21 mouse cellular contexts compared by ENCODE assay signal in genomic region chrX:135956988-135957690, GRCm38 (mm10). TPM values are rescaled to one million over a fixed set of nuclear protein-coding genes. Genes with fewer than 3 reads are reported as not detected.
DNase-seq lines count a peak whose midpoint lies in the region; ATAC-seq and TF ChIP-seq lines count a peak whose summit lies in the region.
"Had no signal": no experiment of that assay in that cellular context is flagged by ENCODE, and none has a peak within 500 bp of the region (broad histone marks: within the 10 kb centered on the region; RNA-seq: fewer than 3 reads in every experiment).

No protein-coding gene starts in this region.

- H3K4me2 ChIP-seq in neural tube, embryonic 12.5 days (replicated peaks), result no peak overlapping the region
- no peak overlapping the region for H3K4me2 ChIP-seq in hindbrain, embryonic 12.5 days (replicated peaks)
- no peak overlapping the region for H3K4me2 ChIP-seq in midbrain, embryonic 14.5 days (ENCODE audit: low read length)
- H3K4me2 ChIP-seq in stomach, postnatal 0 days (replicated peaks; ENCODE audit: low read depth), result no peak overlapping the region
- H3K4me2 ChIP-seq: heart, embryonic 13.5 days; kidney, embryonic 15.5 days; limb, embryonic 12.5 days had no signal

- no peak for DNase-seq in neural tube, embryonic 10.5 days (ENCODE audit: extremely low spot score, low spot score)
- peak; percentile 87 for DNase-seq in midbrain, embryonic 14.5 days
- DNase-seq in gastrocnemius, adult 8-10 months (ENCODE audit: low spot score in 2 of 2), result no peak
- DNase-seq in gastrocnemius, postnatal 4 days (ENCODE audit: low spot score in 2 of 2), result no peak
- no peak for DNase-seq in stomach, postnatal 0 days (ENCODE audit: low spot score)
- DNase-seq: adrenal gland, postnatal 10 days; B cell, adult 2 months; cerebellum, adult 2 months; heart, adult 11 months; heart, postnatal 36 days; right cerebral cortex, postnatal 14 days; thymus, postnatal 4 days had no signal

- H3K4me3 ChIP-seq in neural tube, embryonic 12.5 days, result no peak overlapping the region
- H3K4me3 ChIP-seq in hindbrain, embryonic 12.5 days, result no peak overlapping the region
- no peak overlapping the region for H3K4me3 ChIP-seq in midbrain, embryonic 14.5 days (replicated peaks; ENCODE audit: low read depth, low read length)
- H3K4me3 ChIP-seq in stomach, postnatal 0 days (ENCODE audit: low read depth, low read length), result no peak overlapping the region
- H3K4me3 ChIP-seq: erythroblast, embryonic 14.5 days; heart, embryonic 13.5 days; kidney, embryonic 15.5 days; left cerebral cortex, adult 2 months; limb, embryonic 12.5 days had no signal

- H3K9ac ChIP-seq in neural tube, embryonic 12.5 days, result no peak overlapping the region
- H3K9ac ChIP-seq in hindbrain, embryonic 12.5 days, result no peak overlapping the region
- H3K9ac ChIP-seq in midbrain, embryonic 14.5 days (replicated peaks; ENCODE audit: low read length), result no peak overlapping the region
- no peak overlapping the region for H3K9ac ChIP-seq in stomach, postnatal 0 days (ENCODE audit: low read length)
- H3K9ac ChIP-seq: heart, embryonic 13.5 days; kidney, embryonic 15.5 days; limb, embryonic 12.5 days; liver, embryonic 14.5 days had no signal

- no peaks in the 10 kb centered on the region for H3K36me3 ChIP-seq in neural tube, embryonic 12.5 days
- no peaks in the 10 kb centered on the region for H3K36me3 ChIP-seq in hindbrain, embryonic 12.5 days
- no peaks in the 10 kb centered on the region for H3K36me3 ChIP-seq in midbrain, embryonic 14.5 days (ENCODE audit: control insufficient read depth, insufficient read depth, low read length)
- H3K36me3 ChIP-seq in stomach, postnatal 0 days (ENCODE audit: control insufficient read depth, insufficient read depth, low read length), result no peaks in the 10 kb centered on the region
- H3K36me3 ChIP-seq: heart, embryonic 13.5 days; kidney, embryonic 15.5 days; limb, embryonic 12.5 days had no signal

- no peak for TF ChIP-seq EP300 in stomach, postnatal 0 days (optimal IDR thresholded peaks at IDR 0.05)

- no peaks in the 10 kb centered on the region for H3K27me3 ChIP-seq in neural tube, embryonic 12.5 days (replicated peaks)
- H3K27me3 ChIP-seq in hindbrain, embryonic 12.5 days, result no peaks in the 10 kb centered on the region
- no peaks in the 10 kb centered on the region for H3K27me3 ChIP-seq in midbrain, embryonic 14.5 days (ENCODE audit: control insufficient read depth, insufficient read depth, low read length)
- no peaks in the 10 kb centered on the region for H3K27me3 ChIP-seq in stomach, postnatal 0 days (ENCODE audit: control insufficient read depth, insufficient read depth, low read length)
- H3K27me3 ChIP-seq: heart, embryonic 13.5 days; kidney, embryonic 15.5 days; limb, embryonic 12.5 days had no signal

- H3K27ac ChIP-seq in neural tube, embryonic 12.5 days, result no peak overlapping the region
- peak overlapping the region; percentile 60 for H3K27ac ChIP-seq in hindbrain, embryonic 12.5 days
- H3K27ac ChIP-seq in midbrain, embryonic 14.5 days (replicated peaks; ENCODE audit: low read depth, low read length), result peak overlapping the region; percentile 92
- H3K27ac ChIP-seq in stomach, postnatal 0 days (replicated peaks), result no peak overlapping the region
- H3K27ac ChIP-seq: kidney, embryonic 15.5 days; left cerebral cortex, adult 2 months; limb, embryonic 12.5 days; liver, embryonic 14.5 days had no signal

- no peak for TF ChIP-seq CTCF in stomach, postnatal 0 days (IDR thresholded peaks at IDR 0.05; ENCODE audit: low read depth)

- H3K4me1 ChIP-seq in neural tube, embryonic 12.5 days, result no peaks in the 10 kb centered on the region
- no peaks in the 10 kb centered on the region for H3K4me1 ChIP-seq in hindbrain, embryonic 12.5 days
- H3K4me1 ChIP-seq in midbrain, embryonic 14.5 days (ENCODE audit: control insufficient read depth, insufficient read depth, low read length), result peaks cover 5% of the 10 kb centered on the region
- no peaks in the 10 kb centered on the region for H3K4me1 ChIP-seq in stomach, postnatal 0 days (replicated peaks; ENCODE audit: control insufficient read depth, insufficient read depth)
- H3K4me1 ChIP-seq: kidney, embryonic 15.5 days; limb, embryonic 12.5 days had no signal

- no peaks in the 10 kb centered on the region for H3K9me3 ChIP-seq in neural tube, embryonic 12.5 days
- H3K9me3 ChIP-seq in hindbrain, embryonic 12.5 days (replicated peaks), result no peaks in the 10 kb centered on the region
- no peaks in the 10 kb centered on the region for H3K9me3 ChIP-seq in midbrain, embryonic 14.5 days (ENCODE audit: control insufficient read depth, low read length)
- no peaks in the 10 kb centered on the region for H3K9me3 ChIP-seq in stomach, postnatal 0 days (ENCODE audit: control insufficient read depth, low read length)
- H3K9me3 ChIP-seq: heart, embryonic 13.5 days; kidney, embryonic 15.5 days; limb, embryonic 12.5 days had no signal

- WGBS in neural tube, embryonic 12.5 days, result 65% methylated on average over 1 of the region's 1 CpGs
- WGBS in hindbrain, embryonic 12.5 days, result 68% methylated on average over 1 of the region's 1 CpGs
- WGBS in midbrain, embryonic 14.5 days, result 62% methylated on average over 1 of the region's 1 CpGs
- WGBS in stomach, postnatal 0 days, result 67% methylated on average over 1 of the region's 1 CpGs

- peak; percentile 86 for ATAC-seq in neural tube, embryonic 12.5 days (ENCODE audit: low FRiP score, low read depth)
- peak; percentile 80 for ATAC-seq in hindbrain, embryonic 12.5 days (ENCODE audit: low FRiP score)
- peak; percentile 76; the same call in 1 of the 2 replicates for ATAC-seq in midbrain, embryonic 14.5 days (ENCODE audit: low FRiP score, low TSS enrichment)
- no peak for ATAC-seq in stomach, postnatal 0 days (ENCODE audit: low FRiP score, low TSS enrichment)
- ATAC-seq: intestine, embryonic 16.5 days had no signal

RNA-seq across cellular contexts. Expression of gene Arxes2, which starts 36.5 kb away (rescaled TPM):
- 141 and 145 TPM in 2 replicates for polyA plus RNA-seq in neural tube, embryonic 12.5 days (2016; fragmentation: Nextera tagmentation; extraction: Ambion mirVana)
- 144 and 146 TPM in 2 replicates for polyA plus RNA-seq in hindbrain, embryonic 12.5 days (2016; fragmentation: Nextera tagmentation; extraction: Ambion mirVana)
- 312 and 337 TPM in 2 replicates for polyA plus RNA-seq in midbrain, embryonic 14.5 days (2014; fragmentation: Nextera tagmentation; extraction: Ambion mirVana)
- 1 to 10 TPM in 1 of 4 experiments, under 1 TPM in 2, not detected in 1; 0.29 to 1.9 (median 0.82) TPM for total RNA-seq in gastrocnemius, adult 8-10 months (2022)
- 1 to 10 TPM; 7.7 to 8.8 TPM for total RNA-seq in gastrocnemius, postnatal 4 days (2021)
- 24.2 and 27.0 TPM in 2 replicates for polyA plus RNA-seq in stomach, postnatal 0 days (2015; fragmentation: Nextera tagmentation; extraction: Ambion mirVana)

Comparison
In these comparisons a context has a peak if more than half of its experiments do, and no peak if none do; other contexts are left out.
1. H3K27ac ChIP-seq: peak in hindbrain, embryonic 12.5 days (single experiment) and midbrain, embryonic 14.5 days (single experiment); none in neural tube, embryonic 12.5 days (single experiment) and stomach, postnatal 0 days (single experiment).